Mouse (Mus musculus) frontal cortex, adult (tissue): Measurements from ENCODE around the gene Vsir.

ENCODE experiments used
- ATAC-seq: cut with Nextera tagmentation; 2 replicates; pipeline ENCODE4 v1.9.2; 2017; ENCODE audit warnings: mild to moderate bottlenecking, moderate library complexity, mixed read lengths; ENCODE audit not compliant: low TSS enrichment

Gene Vsir

GRCm38 (mm10) chr10:60346701-60347405 lies at the start of gene Vsir:
Gene Vsir (plus strand): TSS chr10:60346851.
- no peak; the same call in 1 of the 2 replicates for ATAC-seq

DNA sequence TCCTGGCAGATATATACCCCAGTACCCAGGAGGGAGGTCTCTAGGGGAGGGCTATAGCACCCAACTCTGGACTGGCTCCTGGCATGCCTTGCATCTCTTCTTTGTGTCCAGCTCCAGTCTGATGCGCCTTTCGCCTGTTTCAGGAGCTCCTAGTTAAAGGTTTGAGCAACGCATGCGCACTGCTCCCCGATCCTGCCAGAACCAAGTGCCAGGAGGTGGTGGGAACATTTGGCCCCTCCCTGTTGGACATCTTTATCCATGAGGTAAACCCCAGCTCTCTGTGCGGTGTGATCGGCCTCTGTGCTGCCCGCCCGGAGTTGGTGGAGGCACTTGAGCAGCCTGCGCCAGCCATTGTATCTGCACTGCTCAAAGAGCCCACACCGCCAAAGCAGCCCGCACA lies 47.0 kb upstream of the Vsir start:
- no peak for ATAC-seq

DNA sequence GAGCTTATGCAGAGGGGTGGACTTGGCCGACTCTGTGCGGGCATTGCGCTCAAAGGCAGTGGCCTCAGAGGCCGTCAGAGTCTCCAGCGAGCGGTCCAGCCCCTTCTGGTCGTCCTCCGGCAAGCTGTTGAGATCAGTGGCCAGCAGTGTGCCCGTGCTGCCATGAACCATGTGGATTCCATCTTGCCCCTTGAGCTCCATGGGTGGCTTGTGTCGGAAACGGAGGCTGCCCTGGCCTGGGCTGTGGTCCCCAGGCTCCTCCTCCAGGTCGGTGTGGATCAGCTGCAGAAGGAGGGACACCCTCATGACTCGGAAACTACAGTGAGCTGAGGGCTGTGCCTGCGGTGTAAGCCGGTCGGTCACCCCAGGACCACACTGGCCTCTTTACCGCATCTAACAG lies 43.2 kb upstream of the Vsir start:
- ATAC-seq = no peak

DNA sequence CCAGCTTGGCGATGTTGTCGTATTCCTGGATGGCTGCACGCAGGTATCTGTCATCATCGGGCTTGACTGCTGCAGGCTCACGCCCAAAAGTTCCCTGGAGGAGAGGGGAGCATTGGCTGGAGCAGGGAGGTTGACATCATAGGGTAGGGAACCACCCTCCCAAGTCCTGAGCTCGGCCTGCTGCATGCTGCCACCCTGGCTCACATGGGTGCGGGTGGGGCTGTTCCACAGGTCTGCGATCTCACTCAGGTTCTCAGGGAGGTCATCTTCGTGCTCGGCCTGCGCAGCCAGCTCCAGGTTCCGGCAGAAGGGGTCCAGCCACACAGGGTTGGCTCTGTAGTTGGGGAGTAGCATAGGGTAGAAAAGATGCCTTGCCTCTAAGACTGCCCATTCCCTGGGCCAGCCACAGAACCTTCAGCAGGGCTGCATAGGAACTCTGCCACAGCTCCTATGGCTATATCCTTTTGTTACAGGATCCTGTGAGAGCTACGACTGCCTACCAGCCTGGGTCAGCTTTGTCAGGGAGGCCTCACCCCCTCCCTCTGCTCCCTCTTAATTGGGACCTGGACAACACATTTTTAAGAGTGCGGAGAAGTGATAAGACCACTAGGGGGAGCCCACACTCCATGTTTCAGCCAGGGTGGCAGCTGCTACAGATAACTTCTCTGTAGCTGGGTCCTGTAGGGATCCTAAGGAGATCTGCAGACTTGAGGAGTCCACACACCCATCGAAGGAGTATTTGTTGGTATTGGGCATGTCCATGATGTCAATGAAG lies 41.6 kb upstream of the Vsir start:
- ATAC-seq = peak; percentile 79

DNA sequence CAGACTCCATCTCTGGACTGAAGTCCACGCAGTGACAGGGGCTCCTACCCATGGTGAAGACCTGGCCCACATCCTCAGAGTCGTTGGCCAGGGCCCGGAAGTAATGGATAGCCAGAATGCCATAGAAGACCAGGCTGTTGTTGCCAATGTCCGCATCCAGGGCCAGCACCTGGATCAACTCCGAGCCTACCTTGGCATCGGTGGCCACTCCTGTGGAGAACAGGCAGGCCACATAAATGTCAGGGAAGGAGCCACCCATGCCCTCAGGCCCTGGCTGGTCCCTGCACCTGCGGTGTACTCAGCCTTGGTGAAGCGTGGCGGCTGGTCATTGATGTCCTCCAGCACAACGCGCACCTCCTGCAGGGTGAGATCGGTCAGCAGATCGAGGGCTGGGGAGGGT lies 36.0 kb upstream of the Vsir start:
- no peak for ATAC-seq

DNA sequence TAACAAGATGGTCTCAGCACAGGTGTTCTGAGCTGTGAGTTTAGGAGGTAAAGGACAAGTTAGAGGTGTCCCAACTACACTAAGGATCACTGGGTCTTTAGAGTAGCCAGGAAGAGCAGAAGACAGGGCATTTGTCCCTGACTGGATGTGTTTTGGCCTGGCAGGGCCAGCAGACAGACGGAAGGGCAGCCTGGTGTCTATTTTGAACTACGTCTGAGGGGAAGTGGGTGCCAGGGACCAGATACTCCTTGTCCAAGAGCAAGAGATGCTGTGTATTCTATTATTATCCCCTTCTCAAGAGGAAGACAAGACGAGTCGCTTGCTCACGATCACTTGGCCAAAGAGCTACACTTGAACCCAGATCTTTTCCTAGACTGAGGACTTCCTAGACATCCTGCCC lies 33.0 kb upstream of the Vsir start:
- ATAC-seq = no peak; the same call in 1 of the 2 replicates

DNA sequence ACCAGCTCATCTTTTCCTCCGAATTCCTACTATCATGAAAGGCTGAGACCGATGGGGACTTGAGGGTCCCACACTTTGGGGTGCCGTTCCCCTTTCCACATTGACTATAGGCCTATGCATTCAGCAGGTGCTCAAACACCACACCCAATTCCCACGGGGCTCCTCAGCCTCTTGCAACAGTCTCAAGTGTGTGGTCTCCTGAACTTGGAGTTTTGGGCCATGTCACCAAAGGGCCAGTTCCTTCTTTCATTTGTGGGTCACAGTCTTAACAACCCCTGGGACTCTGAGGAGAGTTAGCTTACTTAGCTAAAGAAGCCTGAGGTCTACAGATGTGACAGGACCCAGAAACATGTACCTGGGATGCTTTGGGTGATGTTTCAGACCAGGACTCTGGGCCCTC lies 30.5 kb upstream of the Vsir start:
- no peak for ATAC-seq

DNA sequence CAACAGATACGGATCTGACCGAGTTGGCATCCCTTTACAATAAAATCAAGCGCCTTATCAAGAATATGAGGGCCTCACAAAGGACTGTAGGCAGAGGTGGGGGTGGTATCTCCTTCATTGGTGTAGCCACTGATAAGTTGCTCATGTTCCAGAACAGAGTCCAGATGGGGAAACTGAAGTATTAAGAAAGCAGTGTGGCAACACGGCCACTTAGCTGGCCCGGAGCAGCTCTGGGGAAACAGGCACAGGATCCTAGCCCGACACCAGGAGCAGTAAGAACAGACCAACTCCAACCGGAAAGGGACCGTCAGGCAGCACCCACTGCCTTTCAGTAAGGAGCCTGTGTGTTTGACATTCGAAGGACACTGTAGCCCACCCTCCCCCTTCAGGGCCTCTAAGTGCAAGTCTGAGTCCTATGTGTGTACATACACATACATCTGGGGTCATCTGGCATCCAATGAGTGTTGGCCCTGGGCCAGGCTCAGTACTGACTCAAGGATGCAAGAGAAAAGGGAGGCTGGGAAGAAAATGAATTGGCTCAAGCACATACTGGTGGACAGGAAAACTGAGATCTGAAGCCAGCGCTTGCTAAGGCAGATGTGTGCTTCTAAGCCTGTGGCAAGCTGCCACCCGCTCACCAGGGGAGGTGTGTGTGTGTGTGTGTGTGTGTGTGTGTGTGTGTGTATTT lies 17.5 kb upstream of the Vsir start:
- no peak for ATAC-seq

- no peak for ATAC-seq
Measured at GRCm38 (mm10) chr10:60334583-60334982, 12.1 kb upstream of the Vsir start.

- no peak for ATAC-seq
Measured at GRCm38 (mm10) chr10:60335021-60335420, 11.6 kb upstream of the Vsir start.

DNA sequence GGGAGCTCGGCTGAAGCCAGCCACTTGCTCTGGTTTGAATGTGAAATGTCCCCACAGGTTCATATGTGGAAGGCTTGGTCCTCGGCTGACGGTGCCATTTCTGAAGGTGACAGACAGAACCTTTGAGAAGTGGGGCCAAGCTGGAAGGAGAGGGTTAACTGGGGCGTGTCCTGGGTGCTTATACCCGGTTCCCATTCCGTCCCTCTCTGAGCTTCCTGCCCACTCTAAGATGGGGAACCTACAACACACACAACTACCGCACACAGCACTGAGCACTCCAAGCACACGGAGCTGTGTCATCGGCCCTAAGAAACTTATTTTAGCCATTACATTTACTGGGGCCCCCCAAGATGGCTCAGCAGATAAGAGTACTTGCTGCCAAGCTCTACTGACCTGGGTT lies 5.1 kb upstream of the Vsir start:
- no peak for ATAC-seq

- no peak for ATAC-seq
Measured at GRCm38 (mm10) chr10:60344111-60344510, 2.5 kb upstream of the Vsir start.

- ATAC-seq = no peak
Measured at GRCm38 (mm10) chr10:60346056-60346455, 595 bp upstream of the Vsir start.

GRCm38 (mm10) chr10:60347768-60348610 lies 1.3 kb downstream of the Vsir start:
- no peak for ATAC-seq

- no peak for ATAC-seq
Measured at GRCm38 (mm10) chr10:60349056-60349455, 2.4 kb downstream of the Vsir start.

DNA sequence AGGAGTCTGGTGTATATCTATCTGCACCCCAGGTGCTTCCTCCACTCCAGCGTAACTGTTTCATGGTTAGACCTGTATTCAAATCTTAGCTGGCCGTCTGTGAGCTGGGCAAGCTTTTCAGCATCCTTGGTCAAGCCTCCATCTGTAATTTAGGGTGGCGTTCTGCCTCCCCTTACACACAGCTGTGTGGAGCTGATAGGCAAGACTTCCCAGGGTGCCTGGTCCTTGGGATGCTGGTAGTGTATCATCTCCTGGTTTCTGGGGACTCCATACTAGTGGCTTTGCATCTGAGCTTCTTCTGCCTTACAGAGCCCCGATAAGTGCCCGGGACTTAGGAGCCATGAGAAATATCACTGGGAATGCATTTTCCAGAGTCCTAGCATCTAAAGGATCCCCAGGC lies 3.0 kb downstream of the Vsir start:
- ATAC-seq = no peak

GRCm38 (mm10) chr10:60350077-60350804 lies 3.6 kb downstream of the Vsir start:
- ATAC-seq = no peak

- peak; percentile 87 for ATAC-seq
Measured at GRCm38 (mm10) chr10:60350805-60351167, 4.1 kb downstream of the Vsir start.

DNA sequence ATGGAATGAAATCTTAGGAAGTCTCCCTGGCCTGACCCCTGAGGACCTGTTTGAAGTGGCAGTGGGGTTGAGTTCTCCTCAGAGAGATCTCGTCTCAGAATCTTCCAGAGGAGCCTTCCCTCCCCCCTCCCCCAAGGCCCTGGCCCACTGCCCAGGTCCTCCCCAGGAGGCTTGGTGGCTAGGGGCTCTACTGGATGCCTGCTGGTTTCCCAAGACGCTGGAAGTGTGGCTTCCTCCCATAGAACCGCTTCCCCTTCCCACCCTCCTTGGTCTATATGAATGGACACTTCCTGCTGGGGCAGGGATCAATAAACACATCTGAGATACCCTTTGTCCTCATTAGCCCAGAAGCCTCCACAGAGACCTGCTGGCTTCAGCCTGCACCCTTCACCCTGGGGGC lies 4.6 kb downstream of the Vsir start:
- ATAC-seq = no peak

- no peak for ATAC-seq
Measured at GRCm38 (mm10) chr10:60351761-60352455, 5.3 kb downstream of the Vsir start.
